ENCODE assay signal across 10 mouse cellular contexts in the genomic region with DNA sequence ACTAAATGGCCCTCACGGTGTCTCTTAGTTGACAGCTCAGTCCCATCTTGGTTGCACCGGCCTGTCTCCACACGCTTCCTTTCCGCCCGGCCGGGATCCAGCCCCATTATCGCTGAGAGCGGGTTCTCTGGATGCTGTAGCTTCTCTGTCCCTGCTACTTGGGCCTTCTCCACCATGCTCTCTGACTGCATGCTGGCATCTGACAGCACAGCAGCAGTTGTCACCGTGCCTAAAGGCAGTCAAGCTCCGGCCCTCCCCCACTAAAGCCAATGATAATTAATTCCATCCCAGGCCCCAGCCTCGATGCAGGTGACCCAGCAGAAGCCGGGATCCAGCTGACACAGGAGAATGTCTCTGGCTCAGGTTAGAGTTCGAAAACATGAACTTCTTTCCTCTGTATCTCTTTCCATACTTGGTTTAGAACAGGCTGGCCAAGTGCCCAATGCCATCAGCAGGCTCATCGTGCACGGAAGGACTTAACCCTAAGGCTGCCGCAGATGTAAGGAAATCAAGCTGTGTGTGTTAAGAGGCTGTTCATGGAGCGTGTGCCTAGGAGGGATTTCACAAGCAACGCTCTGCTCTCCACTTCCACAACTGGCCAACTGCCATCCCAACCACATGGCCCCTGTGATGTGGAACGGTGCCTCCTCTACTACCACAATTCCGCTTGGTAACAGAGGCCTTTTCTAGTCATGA.
A peak's percentile ranks its signal among the peaks of the same experiment; 100 is the strongest.
DNase-seq lines count a peak whose midpoint lies in the region; ATAC-seq and TF ChIP-seq lines count a peak whose summit lies in the region.
"Had no signal": no experiment of that assay in that cellular context is flagged by ENCODE, and none has a peak within 500 bp of the region (broad histone marks: within the 10 kb centered on the region; RNA-seq: fewer than 3 reads in every experiment).

No protein-coding gene starts in this region.

- 48% methylated on average over 20 of the region's 20 CpGs for WGBS in forebrain, embryonic 15.5 days
- WGBS in forebrain, embryonic 12.5 days: 73% methylated on average over 20 of the region's 20 CpGs
- WGBS in stomach, embryonic 16.5 days: 69% methylated on average over 20 of the region's 20 CpGs
- WGBS in stomach, postnatal 0 days: 65% methylated on average over 20 of the region's 20 CpGs
- WGBS in forebrain, embryonic 16.5 days: 53% methylated on average over 20 of the region's 20 CpGs

- DNase-seq in stomach, postnatal 0 days (ENCODE audit: low spot score): no peak
- no peak for DNase-seq in yolk sac, embryonic 10.5 days (ENCODE audit: low spot score)
- DNase-seq in heart, postnatal 25 days (ENCODE audit: low spot score): no peak
- DNase-seq: liver, embryonic 13.5 days had no signal

- no peak overlapping the region for H3K4me3 ChIP-seq in forebrain, embryonic 15.5 days
- H3K4me3 ChIP-seq in forebrain, embryonic 12.5 days (replicated peaks): no peak overlapping the region
- H3K4me3 ChIP-seq in stomach, embryonic 16.5 days (replicated peaks; ENCODE audit: low read length): no peak overlapping the region
- no peak overlapping the region for H3K4me3 ChIP-seq in stomach, postnatal 0 days (ENCODE audit: low read depth, low read length)
- no peak overlapping the region for H3K4me3 ChIP-seq in forebrain, embryonic 16.5 days (replicated peaks; ENCODE audit: low read length)
- H3K4me3 ChIP-seq: heart, embryonic 13.5 days; liver, embryonic 13.5 days had no signal

- no peaks in the 10 kb centered on the region for H3K9me3 ChIP-seq in forebrain, embryonic 15.5 days
- H3K9me3 ChIP-seq in forebrain, embryonic 12.5 days: no peaks in the 10 kb centered on the region
- no peaks in the 10 kb centered on the region for H3K9me3 ChIP-seq in stomach, embryonic 16.5 days (replicated peaks; ENCODE audit: control insufficient read depth, low read length)
- no peaks in the 10 kb centered on the region for H3K9me3 ChIP-seq in stomach, postnatal 0 days (ENCODE audit: control insufficient read depth, low read length)
- no peaks in the 10 kb centered on the region for H3K9me3 ChIP-seq in forebrain, embryonic 16.5 days (ENCODE audit: control insufficient read depth, low read length)
- H3K9me3 ChIP-seq: heart, embryonic 13.5 days; liver, embryonic 13.5 days had no signal

- peaks cover 23% of the 10 kb centered on the region for H3K4me1 ChIP-seq in forebrain, embryonic 15.5 days
- H3K4me1 ChIP-seq in forebrain, embryonic 12.5 days: peaks cover 19% of the 10 kb centered on the region
- peaks cover 14% of the 10 kb centered on the region for H3K4me1 ChIP-seq in stomach, embryonic 16.5 days (ENCODE audit: control insufficient read depth, insufficient read depth, low read length)
- no peaks in the 10 kb centered on the region; the same call in 1 of the 2 replicates for H3K4me1 ChIP-seq in stomach, postnatal 0 days (replicated peaks; ENCODE audit: control insufficient read depth, insufficient read depth)
- H3K4me1 ChIP-seq in forebrain, embryonic 16.5 days (replicated peaks; ENCODE audit: control insufficient read depth, insufficient read depth, low read length): peaks cover 20% of the 10 kb centered on the region
- H3K4me1 ChIP-seq: liver, embryonic 13.5 days had no signal

- no peaks in the 10 kb centered on the region for H3K36me3 ChIP-seq in forebrain, embryonic 15.5 days
- no peaks in the 10 kb centered on the region for H3K36me3 ChIP-seq in forebrain, embryonic 12.5 days (replicated peaks)
- no peaks in the 10 kb centered on the region for H3K36me3 ChIP-seq in stomach, embryonic 16.5 days (ENCODE audit: control insufficient read depth, insufficient read depth, low read length)
- no peaks in the 10 kb centered on the region for H3K36me3 ChIP-seq in stomach, postnatal 0 days (ENCODE audit: control insufficient read depth, insufficient read depth, low read length)
- no peaks in the 10 kb centered on the region for H3K36me3 ChIP-seq in forebrain, embryonic 16.5 days (ENCODE audit: control insufficient read depth, insufficient read depth)
- H3K36me3 ChIP-seq: heart, embryonic 13.5 days; liver, embryonic 13.5 days had no signal

- H3K4me2 ChIP-seq in forebrain, embryonic 15.5 days (replicated peaks): no peak overlapping the region
- H3K4me2 ChIP-seq in forebrain, embryonic 12.5 days: no peak overlapping the region
- no peak overlapping the region for H3K4me2 ChIP-seq in stomach, embryonic 16.5 days (ENCODE audit: low read depth, low read length)
- no peak overlapping the region for H3K4me2 ChIP-seq in stomach, postnatal 0 days (replicated peaks; ENCODE audit: low read depth)
- no peak overlapping the region for H3K4me2 ChIP-seq in forebrain, embryonic 16.5 days (ENCODE audit: low read length)
- H3K4me2 ChIP-seq: heart, embryonic 13.5 days; liver, embryonic 13.5 days had no signal

- no peak for TF ChIP-seq EP300 in stomach, postnatal 0 days (optimal IDR thresholded peaks at IDR 0.05)

- H3K9ac ChIP-seq in forebrain, embryonic 15.5 days (replicated peaks): no peak overlapping the region
- H3K9ac ChIP-seq in forebrain, embryonic 12.5 days: no peak overlapping the region
- H3K9ac ChIP-seq in stomach, embryonic 16.5 days (ENCODE audit: low read length): no peak overlapping the region
- H3K9ac ChIP-seq in stomach, postnatal 0 days (ENCODE audit: low read length): no peak overlapping the region
- no peak overlapping the region for H3K9ac ChIP-seq in forebrain, embryonic 16.5 days (replicated peaks; ENCODE audit: low read depth, low read length)
- H3K9ac ChIP-seq: heart, embryonic 13.5 days; liver, embryonic 13.5 days had no signal

- peak overlapping the region; percentile 7 for H3K27ac ChIP-seq in forebrain, embryonic 15.5 days (replicated peaks)
- no peak overlapping the region for H3K27ac ChIP-seq in forebrain, embryonic 12.5 days
- H3K27ac ChIP-seq in stomach, embryonic 16.5 days (ENCODE audit: low read length): peak overlapping the region; percentile 1; the same call in 1 of the 2 replicates
- no peak overlapping the region for H3K27ac ChIP-seq in stomach, postnatal 0 days (replicated peaks)
- H3K27ac ChIP-seq in forebrain, embryonic 16.5 days (ENCODE audit: low read length): no peak overlapping the region
- H3K27ac ChIP-seq: heart, embryonic 13.5 days; liver, embryonic 13.5 days had no signal

- H3K27me3 ChIP-seq in forebrain, embryonic 15.5 days: no peaks in the 10 kb centered on the region
- no peaks in the 10 kb centered on the region for H3K27me3 ChIP-seq in forebrain, embryonic 12.5 days
- no peaks in the 10 kb centered on the region for H3K27me3 ChIP-seq in stomach, embryonic 16.5 days (ENCODE audit: control insufficient read depth, insufficient read depth, low read length)
- H3K27me3 ChIP-seq in stomach, postnatal 0 days (ENCODE audit: control insufficient read depth, insufficient read depth, low read length): no peaks in the 10 kb centered on the region
- no peaks in the 10 kb centered on the region for H3K27me3 ChIP-seq in forebrain, embryonic 16.5 days (replicated peaks; ENCODE audit: control insufficient read depth, insufficient read depth, low read length)
- H3K27me3 ChIP-seq: liver, embryonic 13.5 days had no signal

- TF ChIP-seq CTCF in stomach, postnatal 0 days (IDR thresholded peaks at IDR 0.05; ENCODE audit: low read depth): no peak

- 0 out of 2 replicates have a peak, but pooled peaks have one; percentile 44 for ATAC-seq in forebrain, embryonic 15.5 days (replicated peaks)
- no peak for ATAC-seq in forebrain, embryonic 12.5 days (ENCODE audit: low FRiP score)
- no peak for ATAC-seq in stomach, embryonic 16.5 days (ENCODE audit: insufficient read depth, low FRiP score)
- no peak for ATAC-seq in stomach, postnatal 0 days (ENCODE audit: low FRiP score, low TSS enrichment)
- peak; percentile 32; the same call in 1 of the 2 replicates for ATAC-seq in forebrain, embryonic 16.5 days
- peak; percentile 96 for ATAC-seq in megakaryocyte progenitor cell, adult 5-6 weeks (replicated peaks; ENCODE audit: poor library complexity)

- intact Hi-C loops in heart, postnatal 25 days (cut with DNase I): no loop called here

Comparison
In these comparisons a context has a peak if more than half of its experiments do, and no peak if none do; other contexts are left out.
1. ATAC-seq: peak in forebrain, embryonic 15.5 days (single experiment), forebrain, embryonic 16.5 days (single experiment) and megakaryocyte progenitor cell, adult 5-6 weeks (single experiment); none in forebrain, embryonic 12.5 days (single experiment), stomach, embryonic 16.5 days (single experiment) and stomach, postnatal 0 days (single experiment).
2. H3K27ac ChIP-seq: peak in forebrain, embryonic 15.5 days (single experiment) and stomach, embryonic 16.5 days (single experiment); none in forebrain, embryonic 12.5 days (single experiment), stomach, postnatal 0 days (single experiment) and forebrain, embryonic 16.5 days (single experiment).